Mouse (Mus musculus) layer of hippocampus, postnatal 10 days (tissue): ENCODE results near the gene Kdm5b. TPM values are rescaled to one million over a fixed set of nuclear protein-coding genes. Genes with fewer than 3 reads are reported as not detected.

Experiments used
- DNase-seq, 2 experiments: peaks; one replicate each; pipeline ENCODE4 v3.0.0; 2021; ENCODE audit warnings: low spot score in 2 of 2
- total RNA-seq, 2 experiments: library from RNA; stranded (reverse); gene quantifications; 2 replicates each; pipeline ENCODE4 v1.2.3; 2021

Kdm5b gene
- total RNA-seq, 2 experiments from 2014 or later = 74.6 to 75.4 TPM

DNA sequence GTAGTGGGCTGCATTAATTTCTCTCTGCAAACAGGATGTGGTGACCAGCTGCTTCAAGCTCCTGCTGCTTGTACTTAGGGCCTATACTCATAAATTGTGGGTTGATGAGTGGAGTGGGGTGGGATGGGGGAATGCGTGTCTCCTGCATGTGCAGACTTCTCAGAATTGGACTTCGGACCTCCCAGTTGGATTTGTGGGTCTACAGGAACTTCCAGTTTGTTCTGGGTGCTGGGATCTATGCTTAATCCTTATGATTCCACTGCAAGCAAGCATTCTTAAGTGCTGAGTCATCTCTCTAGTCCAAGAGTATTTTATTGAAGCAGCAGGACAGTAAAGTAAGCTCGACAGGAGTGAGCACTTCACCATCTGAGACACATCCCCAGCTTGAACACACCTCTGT lies 23.6 kb downstream of the Kdm5b start:
- no peak for DNase-seq

GRCm38 (mm10) chr1:134589676-134590075 lies 29.7 kb downstream of the Kdm5b start:
- DNase-seq = no peak

DNA sequence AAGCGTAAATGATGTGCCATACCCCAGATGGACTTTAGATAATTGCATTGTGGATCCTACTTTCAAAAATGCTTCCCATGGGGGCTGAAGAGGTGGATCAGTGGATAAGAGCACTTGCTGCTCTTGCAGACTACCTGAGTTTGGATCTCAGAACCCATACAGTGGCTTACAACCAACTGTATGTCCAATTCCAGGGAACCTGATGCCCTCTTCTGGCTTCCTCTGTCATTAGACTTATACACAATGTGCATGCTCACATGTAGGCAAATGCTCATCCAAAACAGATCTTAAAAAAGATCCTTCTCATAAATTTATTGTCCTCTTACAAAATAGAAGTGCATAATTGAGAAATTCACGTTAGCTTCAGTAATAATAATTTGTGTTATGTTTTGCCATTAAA lies 31.8 kb downstream of the Kdm5b start:
- no peak for DNase-seq

GRCm38 (mm10) chr1:134597339-134598054 lies 37.5 kb downstream of the Kdm5b start:
- no peak for DNase-seq

DNA sequence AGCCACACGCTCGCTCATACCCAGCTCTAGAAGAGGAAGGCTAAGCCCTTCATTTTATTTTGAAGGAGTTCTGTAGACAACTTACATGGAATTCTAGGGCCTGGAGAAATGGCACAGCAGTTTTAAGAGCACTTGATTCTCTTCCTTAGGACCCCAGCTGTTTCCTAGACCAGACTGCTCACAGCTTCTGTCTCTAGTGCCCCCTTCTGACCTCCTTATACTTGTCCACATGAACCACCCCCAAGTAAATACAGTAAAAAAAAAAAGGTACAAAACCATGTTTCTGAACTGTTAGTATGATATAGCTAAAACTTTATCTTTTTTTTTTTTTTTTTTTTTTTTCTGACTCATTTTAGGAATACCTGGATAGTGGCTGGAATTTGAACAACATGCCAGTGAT lies 44.1 kb downstream of the Kdm5b start:
- no peak for DNase-seq

DNA sequence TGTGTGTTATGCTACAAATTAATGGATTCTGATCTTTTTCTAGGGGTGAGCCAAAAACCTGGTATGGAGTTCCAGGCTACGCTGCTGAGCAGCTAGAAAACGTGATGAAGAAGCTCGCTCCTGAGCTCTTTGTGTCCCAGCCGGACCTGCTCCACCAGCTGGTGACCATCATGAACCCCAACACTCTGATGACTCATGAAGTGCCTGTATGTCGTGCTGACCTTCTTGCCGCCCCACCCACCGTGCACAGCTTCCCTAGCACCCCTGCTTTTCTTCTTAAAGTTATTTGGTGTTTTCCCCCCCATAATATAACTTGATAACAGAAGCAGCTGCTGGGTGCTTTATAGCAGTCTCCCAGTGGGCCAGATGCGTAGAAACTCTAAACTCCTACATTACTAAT lies 45.7 kb downstream of the Kdm5b start:
- no peak for DNase-seq

DNA sequence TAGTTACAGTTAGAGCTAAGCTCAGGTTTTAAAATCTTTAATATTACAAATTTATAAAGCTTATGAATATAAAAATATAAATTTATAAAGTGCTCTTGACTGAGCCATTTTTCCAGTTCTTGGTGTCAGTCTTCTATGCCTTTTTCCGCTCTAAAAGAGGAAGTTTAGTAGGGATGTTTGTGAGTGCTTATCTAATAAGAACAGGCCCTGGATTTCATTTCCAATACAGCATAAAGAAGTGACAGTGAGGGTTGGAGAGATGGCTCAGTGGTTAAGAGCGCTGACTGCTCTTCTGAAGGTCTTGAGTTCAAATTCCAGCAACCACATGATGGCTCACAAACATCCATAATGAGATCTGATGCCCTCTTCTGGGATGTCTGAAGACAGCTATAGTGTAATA lies 46.4 kb downstream of the Kdm5b start:
- no peak for DNase-seq

GRCm38 (mm10) chr1:134607279-134607678 lies 47.3 kb downstream of the Kdm5b start:
- no peak for DNase-seq

DNA sequence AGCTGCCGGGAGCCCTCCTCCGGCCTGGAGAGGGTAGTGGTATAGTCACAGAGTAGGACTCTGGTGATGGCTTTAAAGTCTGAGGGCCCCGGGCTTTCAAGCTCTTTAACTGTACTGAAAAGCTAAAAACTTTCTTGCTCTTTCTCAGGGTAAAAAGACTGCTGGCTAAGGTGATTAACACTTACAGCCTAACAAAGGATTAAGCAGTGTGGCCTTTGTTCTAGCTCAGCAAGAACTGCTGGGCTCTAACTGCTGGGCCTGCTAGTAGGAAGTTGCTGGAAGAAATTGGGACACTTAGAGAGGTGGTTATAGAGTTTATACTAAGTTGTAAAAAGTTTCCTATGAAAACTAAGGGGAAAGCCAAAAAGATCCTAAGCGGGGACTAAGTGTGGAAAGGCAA lies 49.2 kb downstream of the Kdm5b start:
- no peak for DNase-seq

- DNase-seq = no peak
Observed at GRCm38 (mm10) chr1:134614554-134614953, 54.6 kb downstream of the Kdm5b start.

GRCm38 (mm10) chr1:134614988-134615387 lies 55.0 kb downstream of the Kdm5b start:
- no peak for DNase-seq

GRCm38 (mm10) chr1:134617656-134618055 lies 57.7 kb downstream of the Kdm5b start:
- DNase-seq = no peak

GRCm38 (mm10) chr1:134625325-134625724 lies 65.4 kb downstream of the Kdm5b start:
- no peak for DNase-seq

GRCm38 (mm10) chr1:134629455-134629854 lies 69.5 kb downstream of the Kdm5b start:
- DNase-seq = no peak

- DNase-seq = no peak
Observed at GRCm38 (mm10) chr1:134634296-134634695, 74.3 kb downstream of the Kdm5b start.

- DNase-seq = no peak
Observed at GRCm38 (mm10) chr1:134636245-134636644, 76.3 kb downstream of the Kdm5b start.

- DNase-seq = peak; percentile 71 to 73
Observed at GRCm38 (mm10) chr1:134636684-134637083, 76.7 kb downstream of the Kdm5b start.

- no peak for DNase-seq
Observed at GRCm38 (mm10) chr1:134638041-134638440, 78.1 kb downstream of the Kdm5b start.

DNA sequence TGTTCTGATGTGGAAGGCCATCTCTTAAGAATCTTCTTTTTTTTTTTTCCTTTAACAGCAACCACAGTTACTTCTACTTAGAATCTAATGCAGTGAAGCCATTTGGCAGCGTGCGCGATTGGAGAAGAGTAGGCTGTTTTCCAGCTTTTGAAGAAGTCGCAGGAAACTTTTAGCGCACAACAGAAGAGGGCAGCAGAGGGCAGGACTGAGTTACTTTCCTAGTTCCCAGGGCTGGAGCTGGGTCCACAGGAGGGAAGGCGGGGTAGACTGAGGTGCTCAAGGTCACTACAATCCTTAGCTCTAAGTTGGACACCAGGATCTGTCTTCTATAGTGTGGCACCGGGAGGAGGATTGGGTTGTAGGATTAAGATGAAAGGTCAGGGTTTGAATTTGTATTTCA lies 78.6 kb downstream of the Kdm5b start:
- peak; percentile 76 to 79 for DNase-seq

GRCm38 (mm10) chr1:134639460-134639859 lies 79.5 kb downstream of the Kdm5b start:
- no peak for DNase-seq

GRCm38 (mm10) chr1:134641507-134641906 lies 81.5 kb downstream of the Kdm5b start:
- peak; percentile 46 to 49 for DNase-seq

- no peak for DNase-seq
Observed at GRCm38 (mm10) chr1:134643702-134644101, 83.7 kb downstream of the Kdm5b start.

GRCm38 (mm10) chr1:134645408-134646200 lies 85.6 kb downstream of the Kdm5b start:
- no peak for DNase-seq
